Mouse (Mus musculus) 416B (cell line): Measurements from ENCODE around the gene Med23.

Experiments
- DNase-seq: peaks from one replicate; pipeline ENCODE4 v3.0.0; 2011; ENCODE audit warnings: low read depth

Med23 gene

GRCm38 (mm10) chr10:24873624-24874023 lies 3.8 kb downstream of the Med23 start:
- peak; percentile 28 for DNase-seq

DNA sequence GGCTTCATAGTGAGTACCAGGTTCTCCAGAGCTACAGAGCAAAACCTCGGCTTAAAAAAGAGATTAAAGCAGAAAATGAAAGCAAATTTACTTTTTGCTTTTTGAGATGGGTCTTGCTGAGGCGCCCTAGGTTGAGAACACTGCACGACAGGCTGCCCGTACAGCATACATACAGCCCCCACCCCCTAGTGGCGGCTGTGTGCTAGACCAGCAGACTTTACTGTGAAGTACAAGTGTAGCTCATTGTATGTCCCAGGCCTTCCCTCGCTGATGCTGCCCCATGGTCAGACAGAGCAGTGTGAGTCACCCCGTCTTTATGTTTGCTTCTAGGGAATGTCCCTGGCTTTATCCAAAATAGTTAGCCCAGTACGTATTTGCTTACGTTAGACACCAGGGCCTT lies 16.2 kb downstream of the Med23 start:
- peak; percentile 31 for DNase-seq

DNA sequence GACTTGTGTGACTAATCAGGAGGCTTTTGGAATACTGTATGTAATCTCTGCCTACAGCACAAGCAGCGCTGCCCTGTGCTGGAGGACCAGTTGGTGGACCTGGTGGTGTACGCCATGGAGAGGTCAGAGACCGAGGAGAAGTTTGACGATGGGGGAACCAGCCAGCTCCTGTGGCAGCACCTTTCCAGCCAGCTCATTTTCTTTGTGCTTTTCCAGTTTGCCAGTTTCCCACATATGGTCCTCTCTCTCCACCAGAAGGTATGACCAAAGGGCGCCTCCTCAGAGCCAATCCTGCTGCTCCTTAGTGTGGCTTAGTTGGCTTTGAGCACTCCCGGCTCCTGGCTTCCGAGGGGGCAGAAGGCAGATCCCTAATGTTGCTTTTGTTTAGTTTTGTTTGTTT lies 18.6 kb downstream of the Med23 start:
- DNase-seq = no peak

GRCm38 (mm10) chr10:24895927-24896326 lies 26.1 kb downstream of the Med23 start:
- DNase-seq = no peak

GRCm38 (mm10) chr10:24905627-24906026 lies 35.8 kb downstream of the Med23 start:
- DNase-seq = no peak

- peak; percentile 77 for DNase-seq
Observed at GRCm38 (mm10) chr10:24911199-24911598, 41.4 kb downstream of the Med23 start.

DNA sequence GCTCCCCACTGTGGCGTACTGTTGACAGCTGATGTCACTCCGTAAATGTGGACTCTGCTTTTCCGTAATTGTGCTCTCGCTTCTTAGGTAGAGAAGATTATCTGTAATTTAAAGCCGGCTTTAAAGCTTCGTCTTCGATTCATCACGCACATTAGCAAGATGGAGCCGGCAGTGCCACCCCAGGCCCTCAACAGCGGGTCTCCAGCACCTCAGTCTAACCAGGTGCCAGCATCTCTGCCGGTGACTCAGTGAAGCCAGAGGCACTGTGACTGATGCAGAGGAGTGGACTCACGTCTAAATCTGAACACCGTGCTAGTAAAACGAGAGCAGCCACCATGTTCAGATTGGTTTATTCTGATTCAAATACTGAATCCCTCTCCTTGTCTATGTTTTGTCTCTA lies 42.8 kb downstream of the Med23 start:
- no peak for DNase-seq

DNA sequence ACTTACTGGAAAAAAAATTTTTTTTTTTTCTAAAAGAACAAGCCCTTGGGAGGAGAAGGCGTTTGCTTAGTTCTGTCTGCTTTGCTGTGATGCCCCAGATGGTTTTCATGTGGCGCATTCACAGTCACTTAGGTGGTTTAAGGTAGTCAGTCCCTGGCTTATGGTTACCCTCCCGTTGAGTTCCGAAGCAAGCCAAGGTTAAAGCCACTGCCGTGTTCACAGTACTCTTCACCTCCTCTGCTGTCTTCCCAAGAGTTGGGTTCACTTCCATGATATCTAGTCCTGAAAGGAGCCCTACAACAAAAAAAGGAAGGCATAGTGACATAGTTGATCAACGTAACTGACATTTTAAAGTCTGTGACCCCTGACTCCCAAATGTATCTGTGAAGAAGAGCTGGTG lies 45.7 kb downstream of the Med23 start:
- no peak for DNase-seq

DNA sequence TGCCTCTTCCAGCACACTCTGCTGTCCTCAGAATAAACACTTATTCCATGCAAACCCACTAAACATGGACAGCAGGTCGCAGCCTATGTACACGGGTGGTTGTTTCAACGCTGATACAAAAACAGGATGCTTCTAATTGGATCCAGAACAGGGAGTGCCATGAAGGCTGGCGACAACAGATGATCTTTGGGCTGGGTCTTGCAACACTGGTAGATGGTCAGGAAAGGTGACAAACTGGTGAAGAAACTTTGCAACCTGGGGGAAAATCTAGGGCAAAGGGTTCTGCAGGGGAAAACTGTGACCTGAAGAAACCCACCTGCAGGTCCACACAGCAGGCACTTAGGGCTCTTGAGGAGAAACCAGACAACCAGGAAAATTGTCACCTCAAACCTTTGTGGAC lies 53.2 kb downstream of the Med23 start:
- DNase-seq = no peak

- no peak for DNase-seq
Observed at GRCm38 (mm10) chr10:24924296-24924695, 54.5 kb downstream of the Med23 start.

GRCm38 (mm10) chr10:24926380-24926779 lies 56.6 kb downstream of the Med23 start:
- DNase-seq = no peak

GRCm38 (mm10) chr10:24926962-24927720 lies 57.4 kb downstream of the Med23 start, which contains the start of gene Arg1:
Gene Arg1 (minus strand): TSS chr10:24927484.
- DNase-seq = no peak

- DNase-seq = no peak
Observed at GRCm38 (mm10) chr10:24928072-24928471, 58.3 kb downstream of the Med23 start.

GRCm38 (mm10) chr10:24930143-24930542 lies 60.4 kb downstream of the Med23 start:
- DNase-seq = peak; percentile 18

GRCm38 (mm10) chr10:24947871-24948270 lies 78.1 kb downstream of the Med23 start:
- DNase-seq = no peak

DNA sequence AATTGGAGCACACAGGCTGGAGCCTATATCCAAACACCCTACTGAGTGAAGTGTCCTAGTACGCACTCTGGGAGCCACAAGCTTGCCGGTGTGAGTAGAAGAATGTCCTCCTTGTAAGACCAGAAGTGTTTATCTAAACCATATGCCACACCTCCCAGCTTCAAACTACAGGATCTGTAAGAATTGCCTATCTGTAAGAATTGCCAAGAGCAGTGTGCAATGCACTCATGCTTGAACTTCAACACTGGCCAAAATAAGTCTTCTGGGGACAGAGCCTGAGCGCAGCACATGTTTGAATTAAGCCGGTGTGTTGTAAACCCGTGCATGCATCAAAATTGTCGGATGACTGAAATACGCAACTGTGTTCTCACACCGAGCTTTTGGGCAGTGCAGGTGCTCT lies 78.5 kb downstream of the Med23 start:
- DNase-seq = no peak

DNA sequence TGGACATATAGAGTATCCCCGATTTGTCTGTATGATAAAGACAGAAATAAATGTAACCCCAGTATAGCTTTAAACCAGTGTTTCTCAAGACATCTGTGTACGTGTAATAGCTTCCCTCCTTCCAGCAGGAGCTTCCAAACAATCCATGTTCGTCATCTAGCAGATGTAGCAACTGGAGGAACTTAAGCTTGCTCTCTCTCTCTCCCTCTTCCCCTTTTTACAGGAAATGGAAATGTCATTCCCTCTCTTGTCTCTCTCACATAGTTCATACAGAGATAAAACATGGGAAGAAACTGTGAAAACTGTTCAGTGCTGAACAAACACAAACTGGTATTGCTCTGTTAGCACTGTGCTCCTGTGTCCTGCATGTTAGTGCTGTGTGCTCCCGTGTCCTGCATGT lies 80.4 kb downstream of the Med23 start:
- no peak for DNase-seq

DNA sequence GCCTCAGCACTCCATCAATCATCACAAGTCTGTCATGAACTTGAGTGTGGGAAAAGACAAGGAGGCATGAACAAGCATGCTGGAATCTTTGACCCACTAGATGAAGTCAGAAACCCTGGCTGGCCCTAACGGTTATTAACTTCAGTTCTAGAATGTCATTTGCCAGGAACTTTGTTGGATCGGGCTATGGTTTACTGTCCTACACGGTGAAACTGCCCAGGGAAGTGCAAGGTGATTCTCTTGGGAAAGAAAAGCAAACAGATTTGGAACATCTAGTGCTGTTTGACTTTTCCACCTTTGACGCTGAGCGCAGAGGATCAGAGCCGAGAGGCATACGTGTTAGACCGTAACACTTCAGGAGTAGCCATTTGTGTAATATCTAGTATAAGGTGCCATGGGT lies 81.8 kb downstream of the Med23 start:
- no peak for DNase-seq

- DNase-seq = no peak
Observed at GRCm38 (mm10) chr10:24952549-24952948, 82.8 kb downstream of the Med23 start.

- no peak for DNase-seq
Observed at GRCm38 (mm10) chr10:24953876-24954275, 84.1 kb downstream of the Med23 start.

GRCm38 (mm10) chr10:24958280-24959042 lies 88.7 kb downstream of the Med23 start:
- DNase-seq = no peak

- no peak for DNase-seq
Observed at GRCm38 (mm10) chr10:24959043-24959916, 89.5 kb downstream of the Med23 start.
